Mouse (Mus musculus) midbrain, embryonic 15.5 days (tissue): ENCODE results near the gene Tulp3. TPM values are rescaled to one million over a fixed set of nuclear protein-coding genes. Genes with fewer than 3 reads are reported as not detected.
A peak's percentile ranks its signal among the peaks of the same experiment; 100 is the strongest.

Source experiments
- ATAC-seq: fragments of 200-750 bp; cut with Nextera tagmentation; replicated peaks from 2 replicates; pipeline ENCODE4 v1.8.0; 2017; ENCODE audit warnings: moderate TSS enrichment
- H3K27ac ChIP-seq: fragments of 300-500 bp; sonication (generic); 2 replicates; pipeline ENCODE4 v1.5.1; 2015; ENCODE audit warnings: mild to moderate bottlenecking, inconsistent platforms
- H3K27me3 ChIP-seq: fragments of 300-500 bp; sonication (generic); replicated peaks from 2 replicates; pipeline ENCODE4 v1.6.1; 2015; ENCODE audit warnings: inconsistent platforms
- H3K36me3 ChIP-seq: fragments of 300-500 bp; sonication (generic); replicated peaks from 2 replicates; pipeline ENCODE4 v1.6.1; 2015; ENCODE audit warnings: inconsistent platforms
- H3K4me1 ChIP-seq: fragments of 300-500 bp; sonication (generic); 2 replicates; pipeline ENCODE4 v1.6.1; 2015; ENCODE audit warnings: inconsistent platforms
- H3K4me2 ChIP-seq: fragments of 300-500 bp; sonication (generic); 2 replicates; pipeline ENCODE4 v1.6.1; 2015; ENCODE audit warnings: inconsistent platforms, mild to moderate bottlenecking, moderate library complexity
- H3K4me3 ChIP-seq: fragments of 300-500 bp; sonication (generic); 2 replicates; pipeline ENCODE4 v1.5.1; 2015; ENCODE audit warnings: mild to moderate bottlenecking, inconsistent platforms
- H3K9ac ChIP-seq: fragments of 300-500 bp; sonication (generic); 2 replicates; pipeline ENCODE4 v1.6.1; 2015; ENCODE audit warnings: mild to moderate bottlenecking, inconsistent platforms
- H3K9me3 ChIP-seq: fragments of 300-500 bp; sonication (generic); 2 replicates; pipeline ENCODE4 v1.6.1; 2016; ENCODE audit warnings: inconsistent platforms
- WGBS: fragments of 180-500 bp; shearing (Covaris S2); methylation state at CpG from one replicate; pipeline ENCODE4 v1.1.7; 2015; ENCODE audit warnings: mixed read lengths; 5-methylcytosine and 5-hydroxymethylcytosine counted together
- polyA plus RNA-seq: library from polyadenylated mRNA; unstranded; fragments of >200 nt; fragmentation: Nextera tagmentation; extraction: Ambion mirVana; gene quantifications from 2 replicates; pipeline ENCODE4 v1.2.1, GENCODE M21; 2015

Gene Tulp3
- polyA plus RNA-seq, 1 experiment from 2014 or later: 17.6 TPM

- Histone ChIP-seq H3K27me3 (no peaks in the 10 kb centered on the region), H3K4me1 (peaks cover 7% of the 10 kb centered on the region; the same call in 1 of the 2 replicates), H3K4me2 (no peak overlapping the region), H3K9me3 (no peaks in the 10 kb centered on the region), H3K36me3 (no peaks in the 10 kb centered on the region), H3K9ac (no peak overlapping the region), H3K4me3 (no peak overlapping the region), H3K27ac (no peak overlapping the region)
- peak; percentile 70 for ATAC-seq
- WGBS: 6% methylated on average over 3 of the region's 3 CpGs
Measured at GRCm38 (mm10) chr6:128282126-128282525, 73.5 kb downstream of the Tulp3 start.

GRCm38 (mm10) chr6:128280472-128281145 lies 75.0 kb downstream of the Tulp3 start:
- H3K27ac ChIP-seq: no peak overlapping the region
- no peaks in the 10 kb centered on the region for H3K36me3 ChIP-seq
- H3K4me3 ChIP-seq: no peak overlapping the region
- 63% methylated on average over 14 of the region's 14 CpGs for WGBS
- H3K27me3 ChIP-seq: no peaks in the 10 kb centered on the region
- no peak overlapping the region for H3K4me2 ChIP-seq
- ATAC-seq: no peak
- H3K9ac ChIP-seq: no peak overlapping the region
- H3K4me1 ChIP-seq: peaks cover 1% of the 10 kb centered on the region; the same call in 1 of the 2 replicates
- no peaks in the 10 kb centered on the region for H3K9me3 ChIP-seq

- Histone ChIP-seq H3K4me1 (no peaks in the 10 kb centered on the region), H3K4me2 (no peak overlapping the region), H3K36me3 (no peaks in the 10 kb centered on the region), H3K27ac (no peak overlapping the region), H3K9ac (no peak overlapping the region), H3K27me3 (no peaks in the 10 kb centered on the region), H3K9me3 (no peaks in the 10 kb centered on the region), H3K4me3 (no peak overlapping the region)
- 59% methylated on average over 5 of the region's 5 CpGs for WGBS
- no peak for ATAC-seq
Measured at GRCm38 (mm10) chr6:128279608-128280007, 76.0 kb downstream of the Tulp3 start.

GRCm38 (mm10) chr6:128279099-128279498 lies 76.6 kb downstream of the Tulp3 start:
- no peaks in the 10 kb centered on the region for H3K9me3 ChIP-seq
- no peaks in the 10 kb centered on the region for H3K4me1 ChIP-seq
- H3K9ac ChIP-seq: no peak overlapping the region
- H3K4me3 ChIP-seq: no peak overlapping the region
- H3K27ac ChIP-seq: no peak overlapping the region
- no peaks in the 10 kb centered on the region for H3K36me3 ChIP-seq
- 81% methylated on average over 4 of the region's 4 CpGs for WGBS
- H3K4me2 ChIP-seq: no peak overlapping the region
- ATAC-seq: no peak
- H3K27me3 ChIP-seq: no peaks in the 10 kb centered on the region

DNA sequence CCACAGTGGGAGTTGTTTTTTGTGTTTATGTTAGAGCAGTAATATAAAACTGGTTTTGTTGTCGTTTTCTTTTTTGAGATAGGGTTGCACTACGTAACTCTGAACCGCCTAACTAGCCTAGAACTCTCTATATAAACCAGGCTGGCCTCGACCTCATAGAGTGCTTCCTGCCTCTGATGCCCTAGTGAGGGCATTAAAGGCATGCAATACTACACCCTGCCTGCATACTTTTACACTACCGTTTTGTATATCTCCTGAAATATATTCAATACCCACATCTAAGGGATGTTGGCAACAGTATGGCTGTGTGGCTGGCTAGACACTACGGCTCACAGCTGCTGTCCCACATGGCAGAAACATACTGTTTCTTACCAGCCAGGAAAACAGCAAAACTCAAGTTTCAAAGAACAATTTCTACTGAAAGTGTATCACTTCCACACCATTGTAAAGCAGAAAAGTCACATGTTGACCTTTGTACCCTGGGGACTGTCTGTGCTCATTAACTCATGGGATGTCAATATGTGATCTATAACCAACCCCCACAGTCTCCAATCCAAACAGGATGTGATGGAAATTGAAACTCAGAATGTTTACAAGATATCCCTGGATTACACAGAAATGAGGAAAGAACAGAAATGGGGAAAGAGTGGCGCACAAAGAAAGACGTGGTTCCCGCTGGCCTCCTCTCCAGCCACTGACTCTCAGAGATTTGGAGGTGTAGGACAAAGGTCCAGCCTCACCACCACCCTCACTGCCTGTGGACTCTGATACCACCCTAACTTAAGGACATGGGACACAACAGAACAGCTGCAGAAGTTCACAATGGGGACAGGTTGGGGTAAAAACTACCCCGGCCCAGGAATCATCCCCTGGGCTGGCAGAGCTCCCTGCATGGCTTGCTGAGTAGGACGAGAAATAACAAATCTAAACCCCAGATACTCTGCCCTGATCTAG lies 78.2 kb downstream of the Tulp3 start:
- no peak overlapping the region for H3K4me3 ChIP-seq
- no peak overlapping the region for H3K4me2 ChIP-seq
- ATAC-seq: no peak
- 87% methylated on average over 11 of the region's 11 CpGs for WGBS
- H3K27ac ChIP-seq: no peak overlapping the region
- H3K27me3 ChIP-seq: no peaks in the 10 kb centered on the region
- no peaks in the 10 kb centered on the region for H3K9me3 ChIP-seq
- H3K36me3 ChIP-seq: no peaks in the 10 kb centered on the region
- no peaks in the 10 kb centered on the region for H3K4me1 ChIP-seq
- H3K9ac ChIP-seq: no peak overlapping the region

DNA sequence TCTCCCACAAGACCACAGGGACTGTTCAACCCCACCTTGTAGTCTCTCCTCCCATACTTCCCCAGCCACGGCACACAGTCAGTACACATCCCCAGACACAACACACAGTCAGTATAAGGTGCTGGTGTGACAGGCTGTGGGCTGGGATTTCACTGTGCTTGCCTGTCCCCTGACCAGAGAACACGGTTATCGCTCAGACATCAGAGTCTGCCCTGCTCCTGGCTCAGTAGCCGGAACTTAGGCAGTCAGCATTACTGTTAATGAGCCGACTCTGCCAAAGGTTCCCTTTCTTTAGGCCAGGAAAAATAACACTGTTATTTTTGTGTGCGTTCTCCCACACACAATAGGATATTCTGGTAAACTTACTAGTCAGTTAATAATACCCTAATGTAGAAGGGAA lies 79.3 kb downstream of the Tulp3 start:
- H3K27me3 ChIP-seq: no peaks in the 10 kb centered on the region
- 86% methylated on average over 6 of the region's 6 CpGs for WGBS
- no peaks in the 10 kb centered on the region for H3K36me3 ChIP-seq
- H3K27ac ChIP-seq: no peak overlapping the region
- H3K4me1 ChIP-seq: no peaks in the 10 kb centered on the region
- no peak for ATAC-seq
- H3K9me3 ChIP-seq: no peaks in the 10 kb centered on the region
- H3K4me3 ChIP-seq: no peak overlapping the region
- H3K4me2 ChIP-seq: no peak overlapping the region
- H3K9ac ChIP-seq: no peak overlapping the region

DNA sequence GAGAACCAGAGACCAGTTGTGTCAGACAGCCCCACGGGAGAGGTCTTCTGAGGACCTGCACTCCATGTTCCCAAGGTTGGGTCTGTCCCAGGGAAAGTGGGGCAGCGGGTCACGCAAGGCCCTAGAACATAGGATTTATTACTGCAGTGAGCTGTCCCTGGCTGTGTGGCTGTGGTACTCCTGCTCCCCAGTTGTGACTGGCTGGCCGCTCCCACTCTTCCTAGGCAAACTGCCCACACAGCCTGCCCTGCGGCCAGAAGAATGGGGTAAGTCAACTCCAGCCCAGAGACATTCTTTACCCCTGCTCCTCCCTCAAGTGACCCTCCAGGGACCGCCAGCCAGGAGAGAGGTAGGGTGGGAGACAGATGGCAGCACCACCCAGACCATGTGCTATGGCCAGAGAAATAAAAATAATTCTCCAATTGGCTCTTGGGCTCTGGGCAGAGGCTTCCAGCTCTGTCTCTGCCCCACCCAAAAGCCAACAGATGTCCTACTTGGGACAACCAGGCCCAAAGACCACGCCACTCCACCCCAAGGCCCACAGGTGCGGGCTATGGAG lies 80.1 kb downstream of the Tulp3 start:
- H3K4me3 ChIP-seq: no peak overlapping the region
- no peaks in the 10 kb centered on the region for H3K4me1 ChIP-seq
- no peaks in the 10 kb centered on the region for H3K36me3 ChIP-seq
- no peak for ATAC-seq
- no peak overlapping the region for H3K4me2 ChIP-seq
- H3K27ac ChIP-seq: no peak overlapping the region
- no peaks in the 10 kb centered on the region for H3K27me3 ChIP-seq
- WGBS: 92% methylated on average over 8 of the region's 8 CpGs
- no peak overlapping the region for H3K9ac ChIP-seq
- H3K9me3 ChIP-seq: no peaks in the 10 kb centered on the region

DNA sequence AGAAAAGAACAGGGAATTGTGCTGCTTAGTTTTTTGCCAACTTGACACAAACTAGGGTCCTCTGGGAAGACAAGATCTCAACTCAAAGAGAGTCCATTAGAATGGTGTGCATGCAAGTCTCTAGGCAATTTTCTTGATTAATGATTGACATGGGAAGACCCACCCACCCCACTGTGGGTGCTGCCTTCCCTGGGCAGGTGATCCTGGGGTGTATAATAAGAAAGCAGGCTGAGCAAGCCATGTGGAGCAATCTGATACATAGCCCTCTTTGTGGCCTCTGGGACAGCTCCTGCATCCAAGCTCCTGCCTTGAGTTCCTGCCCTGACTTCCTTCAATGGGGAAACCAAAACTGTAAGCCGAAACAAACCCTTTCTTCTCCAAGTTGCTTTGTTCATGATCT lies 82.1 kb downstream of the Tulp3 start:
- Histone ChIP-seq H3K4me1 (no peaks in the 10 kb centered on the region), H3K9me3 (no peaks in the 10 kb centered on the region), H3K4me3 (no peak overlapping the region), H3K36me3 (no peaks in the 10 kb centered on the region), H3K27ac (no peak overlapping the region), H3K9ac (no peak overlapping the region), H3K4me2 (no peak overlapping the region), H3K27me3 (no peaks in the 10 kb centered on the region)
- no peak for ATAC-seq
- WGBS: 62% methylated on average over 1 of the region's 1 CpGs

DNA sequence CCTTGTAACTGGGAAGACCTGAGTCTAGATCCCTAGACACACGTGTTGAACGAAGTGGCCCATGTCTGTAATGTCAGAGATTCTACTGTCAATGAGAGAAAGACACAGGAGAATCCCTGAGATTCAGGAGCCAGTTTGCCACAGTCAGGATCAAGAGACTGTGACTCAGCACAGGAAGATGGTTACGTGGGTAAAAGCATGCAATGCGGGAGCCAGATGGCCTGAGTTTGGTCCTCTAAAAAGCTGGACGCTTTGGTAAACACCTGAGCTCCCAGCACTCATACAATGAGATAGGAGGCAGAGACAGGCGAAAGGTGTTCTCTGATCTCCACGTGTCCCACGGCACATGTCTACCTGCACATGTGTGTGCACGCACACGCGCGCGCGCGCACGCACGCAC lies 82.9 kb downstream of the Tulp3 start:
- Histone ChIP-seq H3K36me3 (no peaks in the 10 kb centered on the region), H3K27ac (no peak overlapping the region), H3K4me2 (no peak overlapping the region), H3K4me1 (no peaks in the 10 kb centered on the region), H3K9ac (no peak overlapping the region), H3K9me3 (no peaks in the 10 kb centered on the region), H3K4me3 (no peak overlapping the region), H3K27me3 (no peaks in the 10 kb centered on the region)
- 97% methylated on average over 17 of the region's 17 CpGs for WGBS
- ATAC-seq: no peak

Other genes starting within 250 kb of the Tulp3 start
- 33.9 and 42.1 TPM in 2 replicates for gene Tspan9, start 212.3 kb downstream of the Tulp3 start, polyA plus RNA-seq
- gene Tead4, start 55.0 kb downstream of the Tulp3 start, polyA plus RNA-seq: 0.65 and 0.91 TPM in 2 replicates
- gene Rhno1, start 7.1 kb upstream of the Tulp3 start, polyA plus RNA-seq: 86.1 and 89.4 TPM in 2 replicates
- gene Foxm1, start 7.1 kb upstream of the Tulp3 start, polyA plus RNA-seq: 5.7 and 7.6 TPM in 2 replicates
- gene Tex52, start 19.6 kb upstream of the Tulp3 start, polyA plus RNA-seq: 1.0 and 1.1 TPM in 2 replicates
- not detected in 2 replicates for gene Gm44596, start 19.7 kb upstream of the Tulp3 start, polyA plus RNA-seq
- 11.2 and 12.9 TPM in 2 replicates for gene Nrip2, start 43.4 kb upstream of the Tulp3 start, polyA plus RNA-seq
- gene Itfg2, start 69.1 kb upstream of the Tulp3 start, polyA plus RNA-seq: 50.7 and 51.4 TPM in 2 replicates
- 375 and 389 TPM in 2 replicates for gene Fkbp4, start 82.8 kb upstream of the Tulp3 start, polyA plus RNA-seq
- 0.26 TPM in 1 of 2 replicates, not detected in the other for gene Pzp, start 170.9 kb upstream of the Tulp3 start, polyA plus RNA-seq
- gene A2ml1, start 225.8 kb upstream of the Tulp3 start, polyA plus RNA-seq: 1.7 and 2.2 TPM in 2 replicates